Mouse (Mus musculus) heart, embryonic 12.5 days (tissue): ENCODE measurements around the gene Arrdc2. TPM values are rescaled to one million over a fixed set of nuclear protein-coding genes. Genes with fewer than 3 reads are reported as not detected.
"Not testable (repeated sequence)": the region's sequence is repeated elsewhere in the genome, so short reads cannot be mapped to it uniquely, and the experiment has no call there.

Source experiments
- ATAC-seq: fragments of 200-750 bp; cut with Nextera tagmentation; 2 replicates; pipeline ENCODE4 v1.8.0; 2017; ENCODE audit warnings: moderate TSS enrichment, moderate library complexity; ENCODE audit not compliant: insufficient number of reproducible peaks, low FRiP score
- H3K27ac ChIP-seq: fragments of 300-500 bp; sonication (generic); 2 replicates; pipeline ENCODE4 v1.5.1; 2016; ENCODE audit warnings: mild to moderate bottlenecking, moderate library complexity; ENCODE audit not compliant: poor library complexity, severe bottlenecking
- H3K27me3 ChIP-seq: fragments of 300-500 bp; sonication (generic); replicated peaks from 2 replicates; pipeline ENCODE4 v1.6.1; 2016; ENCODE audit warnings: mild to moderate bottlenecking, moderate library complexity
- H3K36me3 ChIP-seq: fragments of 300-500 bp; sonication (generic); 2 replicates; pipeline ENCODE4 v1.6.1; 2016; ENCODE audit warnings: mild to moderate bottlenecking, moderate library complexity
- H3K4me1 ChIP-seq: fragments of 300-500 bp; sonication (generic); replicated peaks from 2 replicates; pipeline ENCODE4 v1.6.1; 2016; ENCODE audit warnings: mild to moderate bottlenecking
- H3K4me2 ChIP-seq: fragments of 300-500 bp; sonication (generic); 2 replicates; pipeline ENCODE4 v1.6.1; 2016; ENCODE audit warnings: mild to moderate bottlenecking, moderate library complexity
- H3K4me3 ChIP-seq: fragments of 300-500 bp; sonication (generic); 2 replicates; pipeline ENCODE4 v1.5.1; 2016; ENCODE audit warnings: mild to moderate bottlenecking
- H3K9ac ChIP-seq: fragments of 300-500 bp; sonication (generic); 2 replicates; pipeline ENCODE4 v1.6.1; 2016; ENCODE audit warnings: mild to moderate bottlenecking, moderate library complexity
- H3K9me3 ChIP-seq: fragments of 300-500 bp; sonication (generic); replicated peaks from 2 replicates; pipeline ENCODE4 v1.6.1; 2016; ENCODE audit warnings: mild to moderate bottlenecking, moderate library complexity
- WGBS: fragments of 180-500 bp; shearing (Covaris S2); methylation state at CpG from one replicate; pipeline ENCODE4 v1.1.7; 2016; 5-methylcytosine and 5-hydroxymethylcytosine counted together
- polyA plus RNA-seq: library from polyadenylated mRNA; unstranded; fragments of >200 nt; fragmentation: Nextera tagmentation; extraction: Ambion mirVana; gene quantifications from 2 replicates; pipeline ENCODE4 v1.2.1, GENCODE M21; 2016

Arrdc2 gene
- polyA plus RNA-seq, 1 experiment from 2014 or later, result 2.5 TPM

DNA sequence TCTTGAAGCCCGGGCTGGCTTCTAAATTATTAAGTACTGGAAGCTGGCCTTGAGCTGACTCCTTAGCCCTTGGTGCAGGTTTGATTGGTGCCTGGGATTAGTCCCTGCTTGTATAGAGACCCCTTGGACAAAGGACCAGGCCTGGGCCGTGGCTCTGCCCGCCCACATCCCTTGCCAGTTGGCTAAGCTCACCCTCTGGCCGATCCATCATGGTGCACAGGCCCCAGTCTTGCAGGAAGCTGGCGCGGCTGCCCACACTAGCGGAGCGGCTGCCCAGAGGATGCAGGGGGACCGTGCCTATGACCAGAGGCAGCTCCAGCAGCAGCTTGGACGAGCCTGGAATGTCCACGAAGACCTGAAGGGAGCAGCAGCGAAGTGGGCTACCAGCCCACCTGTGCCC, 2.9 kb downstream of the Arrdc2 start:
- no peak for ATAC-seq
- H3K4me1 ChIP-seq, result peaks cover 12% of the 10 kb centered on the region
- no peak overlapping the region for H3K27ac ChIP-seq
- no peak overlapping the region for H3K4me2 ChIP-seq
- no peaks in the 10 kb centered on the region for H3K9me3 ChIP-seq
- 90% methylated on average over 12 of the region's 12 CpGs for WGBS
- H3K36me3 ChIP-seq, result 0 out of 2 replicates have a peak, but pooled peaks cover 6% of the 10 kb centered on the region
- H3K4me3 ChIP-seq, result no peak overlapping the region
- H3K27me3 ChIP-seq, result peaks cover 3% of the 10 kb centered on the region; the same call in 1 of the 2 replicates
- H3K9ac ChIP-seq, result no peak overlapping the region

DNA sequence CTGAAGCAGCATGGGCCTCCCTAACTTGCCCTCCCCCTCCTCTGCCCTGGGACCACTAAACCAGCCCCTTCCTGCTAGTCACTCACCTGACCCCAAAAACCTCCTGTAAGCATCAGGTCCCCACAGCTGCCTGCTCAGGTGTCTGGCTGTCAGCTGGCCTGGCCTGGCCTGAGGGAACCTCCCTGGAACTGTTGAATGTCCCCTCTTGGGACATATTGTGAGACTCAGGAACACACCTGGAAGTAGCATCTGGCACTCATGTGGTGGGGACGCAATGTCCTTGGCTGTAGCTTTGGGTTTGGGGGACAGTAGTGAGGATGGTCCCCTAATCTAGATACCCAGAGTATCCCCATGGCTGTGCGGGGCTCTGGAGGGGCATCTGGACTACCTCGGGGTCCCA, 5.4 kb downstream of the Arrdc2 start:
- Histone ChIP-seq H3K27ac (no peak overlapping the region), H3K9ac (no peak overlapping the region), H3K4me2 (no peak overlapping the region), H3K9me3 (no peaks in the 10 kb centered on the region), H3K27me3 (peaks cover 3% of the 10 kb centered on the region; the same call in 1 of the 2 replicates), H3K36me3 (0 out of 2 replicates have a peak, but pooled peaks cover 6% of the 10 kb centered on the region), H3K4me1 (peaks cover 5% of the 10 kb centered on the region), H3K4me3 (no peak overlapping the region)
- WGBS, result 89% methylated on average over 3 of the region's 3 CpGs
- ATAC-seq, result no peak

DNA sequence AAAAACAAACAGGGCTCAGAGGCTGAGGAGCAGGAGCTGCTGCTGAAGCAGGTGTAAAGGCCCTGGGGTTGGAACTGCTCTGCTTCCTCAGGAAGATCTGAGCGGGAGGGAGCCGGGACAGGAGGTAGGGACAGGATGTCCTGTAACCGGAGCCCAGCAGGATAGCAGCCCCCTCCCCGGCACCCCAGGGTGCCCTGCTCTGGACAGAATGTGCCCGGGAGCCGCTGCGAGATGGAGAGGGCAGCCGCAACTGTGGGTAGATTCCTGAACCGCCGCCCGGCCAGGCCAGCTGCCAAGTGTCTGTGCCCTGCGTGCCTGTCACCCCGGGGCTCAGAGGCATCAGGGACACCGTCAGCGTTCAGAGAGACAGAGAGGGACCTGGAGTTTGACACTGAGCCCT, 6.0 kb downstream of the Arrdc2 start:
- Histone ChIP-seq H3K4me2 (no peak overlapping the region), H3K9me3 (no peaks in the 10 kb centered on the region), H3K4me3 (no peak overlapping the region), H3K27me3 (peaks cover 3% of the 10 kb centered on the region; the same call in 1 of the 2 replicates), H3K9ac (no peak overlapping the region), H3K36me3 (0 out of 2 replicates have a peak, but pooled peaks cover 6% of the 10 kb centered on the region), H3K27ac (no peak overlapping the region), H3K4me1 (peaks cover 2% of the 10 kb centered on the region)
- no peak; the same call in 1 of the 2 replicates for ATAC-seq
- 33% methylated on average over 15 of the region's 15 CpGs for WGBS

DNA sequence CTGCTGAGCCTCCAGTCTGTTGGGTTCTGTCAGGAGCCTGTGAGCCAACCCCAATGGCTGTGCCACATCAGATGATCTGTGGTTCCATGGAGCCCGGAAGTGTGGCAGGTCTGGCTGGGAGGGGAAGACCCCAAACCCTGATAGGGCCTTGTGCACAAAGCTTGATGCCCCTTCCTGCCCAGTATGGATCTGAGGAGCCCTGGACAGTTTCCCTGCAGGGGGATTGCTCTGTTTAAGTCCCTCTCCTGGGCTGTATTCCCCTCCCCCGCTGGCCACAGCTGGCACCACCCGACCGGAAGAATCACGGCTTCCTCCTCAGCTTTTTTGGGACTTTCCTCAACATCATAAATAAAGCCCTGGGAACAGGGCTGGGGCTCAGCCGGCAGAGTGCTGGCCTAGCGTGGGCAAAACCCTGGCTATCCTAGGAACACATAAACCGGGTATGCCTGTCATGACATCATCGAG, 6.5 kb downstream of the Arrdc2 start:
- no peak overlapping the region for H3K4me3 ChIP-seq
- ATAC-seq, result no peak
- H3K9ac ChIP-seq, result no peak overlapping the region
- WGBS, result 53% methylated on average over 9 of the region's 9 CpGs
- 0 out of 2 replicates have a peak, but pooled peaks cover 6% of the 10 kb centered on the region for H3K36me3 ChIP-seq
- no peaks in the 10 kb centered on the region; the same call in 1 of the 2 replicates for H3K4me1 ChIP-seq
- H3K27ac ChIP-seq, result no peak overlapping the region
- peaks cover 3% of the 10 kb centered on the region; the same call in 1 of the 2 replicates for H3K27me3 ChIP-seq
- H3K4me2 ChIP-seq, result no peak overlapping the region
- H3K9me3 ChIP-seq, result no peaks in the 10 kb centered on the region

DNA sequence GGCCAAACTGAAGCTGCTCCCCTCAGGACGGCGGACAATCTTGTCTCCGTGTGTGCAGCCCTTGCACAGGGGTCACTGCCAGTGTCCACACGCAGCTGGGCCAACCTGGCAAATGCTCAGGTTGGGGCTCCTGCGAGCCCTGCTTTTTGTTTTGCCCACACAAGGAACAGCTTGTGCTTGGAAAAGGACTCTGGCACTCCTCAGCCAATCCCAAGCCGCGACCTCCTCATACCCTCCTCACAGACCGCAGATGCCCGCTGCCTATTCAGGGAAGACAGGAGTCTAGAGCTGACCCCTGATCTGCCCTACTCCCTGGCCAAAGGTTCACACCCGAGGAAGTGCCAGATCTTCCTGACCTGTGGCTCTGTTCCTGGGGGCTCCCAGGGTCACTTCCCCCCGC, 7.1 kb downstream of the Arrdc2 start:
- H3K9me3 ChIP-seq, result no peaks in the 10 kb centered on the region
- H3K9ac ChIP-seq, result no peak overlapping the region
- H3K36me3 ChIP-seq, result 0 out of 2 replicates have a peak, but pooled peaks cover 6% of the 10 kb centered on the region
- no peak overlapping the region for H3K27ac ChIP-seq
- H3K27me3 ChIP-seq, result peaks cover 3% of the 10 kb centered on the region; the same call in 1 of the 2 replicates
- H3K4me3 ChIP-seq, result no peak overlapping the region
- no peak for ATAC-seq
- WGBS, result 71% methylated on average over 11 of the region's 11 CpGs
- H3K4me1 ChIP-seq, result no peaks in the 10 kb centered on the region; the same call in 1 of the 2 replicates
- no peak overlapping the region for H3K4me2 ChIP-seq

DNA sequence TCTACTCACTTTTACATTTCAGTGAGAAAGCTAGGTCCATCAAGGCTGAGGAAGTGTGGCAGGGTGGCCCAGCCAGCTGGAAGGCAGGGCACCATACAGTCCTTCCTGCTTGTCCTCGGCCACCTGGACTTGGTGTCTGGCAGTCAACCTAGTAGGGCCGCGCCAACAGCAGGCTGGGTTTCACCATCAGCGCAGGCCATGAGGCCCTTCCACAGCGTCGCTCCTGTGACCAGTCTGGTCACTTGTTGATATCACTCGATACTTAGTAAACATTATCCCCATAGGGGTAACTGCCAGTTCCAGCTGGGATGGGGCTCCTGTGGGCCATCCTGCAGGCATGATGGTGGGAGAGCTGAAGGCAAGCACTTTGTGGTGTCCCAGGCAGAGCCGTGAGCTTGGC, 8.0 kb downstream of the Arrdc2 start:
- H3K4me2 ChIP-seq, result no peak overlapping the region
- no peak overlapping the region for H3K4me3 ChIP-seq
- ATAC-seq, result no peak
- H3K27me3 ChIP-seq, result peaks cover 3% of the 10 kb centered on the region; the same call in 1 of the 2 replicates
- 0 out of 2 replicates have a peak, but pooled peaks cover 2% of the 10 kb centered on the region for H3K9me3 ChIP-seq
- H3K27ac ChIP-seq, result no peak overlapping the region
- H3K4me1 ChIP-seq, result no peaks in the 10 kb centered on the region; the same call in 1 of the 2 replicates
- WGBS, result 90% methylated on average over 8 of the region's 8 CpGs
- no peak overlapping the region for H3K9ac ChIP-seq
- H3K36me3 ChIP-seq, result 0 out of 2 replicates have a peak, but pooled peaks cover 6% of the 10 kb centered on the region

DNA sequence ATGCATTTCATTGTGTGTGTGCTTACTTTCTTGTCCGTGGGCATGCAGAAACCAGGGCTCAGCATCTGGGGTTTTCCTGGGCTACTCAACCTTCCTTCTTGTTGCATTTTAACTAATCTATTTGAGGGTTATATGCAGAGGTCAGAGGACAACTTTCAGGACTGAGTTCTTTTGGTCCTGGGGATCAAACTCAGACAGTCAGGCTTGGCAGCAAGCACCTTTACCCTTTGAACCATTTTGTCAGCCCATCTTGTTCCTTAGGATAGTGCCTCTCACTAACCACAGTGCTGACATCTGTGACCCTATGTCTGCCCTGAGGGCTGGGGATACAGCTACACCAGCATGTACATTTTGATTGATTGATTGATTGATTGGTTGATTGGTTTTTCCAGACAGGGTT, 11.7 kb downstream of the Arrdc2 start:
- no peak overlapping the region for H3K27ac ChIP-seq
- 76% methylated on average over 1 of the region's 1 CpGs for WGBS

DNA sequence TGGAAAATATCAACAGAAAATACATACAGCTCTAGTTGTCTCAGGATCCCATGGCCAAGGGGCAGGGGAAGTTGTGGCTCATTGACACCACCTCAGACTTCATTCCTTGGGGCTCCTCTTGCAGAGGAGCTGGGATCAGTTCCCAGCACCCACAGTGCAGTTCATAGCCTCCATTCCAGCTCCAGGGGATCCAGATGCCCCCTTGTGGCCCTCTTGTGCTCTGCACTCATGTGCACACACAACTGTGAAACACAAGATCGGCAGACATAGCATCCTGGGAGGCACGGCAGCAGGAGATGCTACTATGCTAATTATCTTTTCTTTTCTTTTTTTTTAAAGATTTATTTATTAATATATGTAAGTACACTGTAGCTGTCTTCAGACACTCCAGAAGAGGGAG, 12.5 kb downstream of the Arrdc2 start:
- Histone ChIP-seq H3K27ac (no peak overlapping the region), H3K4me2 (no peak overlapping the region), H3K4me1 (no peaks in the 10 kb centered on the region), H3K4me3 (no peak overlapping the region), H3K36me3 (no peaks in the 10 kb centered on the region), H3K9ac (no peak overlapping the region), H3K9me3 (peaks cover 5% of the 10 kb centered on the region; the same call in 1 of the 2 replicates), H3K27me3 (peaks cover 21% of the 10 kb centered on the region)
- WGBS, result 87% methylated on average over 2 of the region's 2 CpGs
- no peak for ATAC-seq

More for the DNA sequence above, 11.7 kb downstream of the Arrdc2 start:
- ATAC-seq, result no peak
- Histone ChIP-seq H3K4me1 (no peaks in the 10 kb centered on the region; the same call in 1 of the 2 replicates), H3K4me3 (no peak overlapping the region), H3K4me2 (no peak overlapping the region), H3K9me3 (peaks cover 5% of the 10 kb centered on the region; the same call in 1 of the 2 replicates), H3K27me3 (peaks cover 19% of the 10 kb centered on the region), H3K36me3 (no peaks in the 10 kb centered on the region), H3K9ac (no peak overlapping the region)

DNA sequence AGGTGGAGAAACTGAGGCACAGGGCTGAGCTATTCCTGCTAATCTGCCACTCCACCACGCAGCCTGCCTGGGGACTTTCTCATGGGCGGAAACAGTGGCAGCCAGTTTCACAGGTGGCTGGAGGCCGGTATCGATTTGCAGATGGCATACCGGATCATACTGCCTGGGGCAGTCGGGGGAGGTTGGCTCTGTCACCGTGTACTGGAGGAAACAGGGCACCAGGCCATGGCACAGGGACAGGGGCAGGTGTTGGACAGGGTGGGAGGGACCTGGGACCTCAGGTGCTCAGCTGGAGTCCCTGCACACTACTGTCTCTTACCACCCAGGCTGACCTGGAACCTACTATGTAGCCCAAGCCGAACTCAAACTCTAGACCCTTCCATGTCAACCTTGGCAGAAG, 13.7 kb downstream of the Arrdc2 start:
- no peak overlapping the region for H3K4me3 ChIP-seq
- no peak for ATAC-seq
- H3K27me3 ChIP-seq, result peaks cover 24% of the 10 kb centered on the region
- 77% methylated on average over 8 of the region's 8 CpGs for WGBS
- peaks cover 5% of the 10 kb centered on the region; the same call in 1 of the 2 replicates for H3K9me3 ChIP-seq
- H3K27ac ChIP-seq, result no peak overlapping the region
- no peak overlapping the region for H3K4me2 ChIP-seq
- no peaks in the 10 kb centered on the region for H3K4me1 ChIP-seq
- H3K9ac ChIP-seq, result no peak overlapping the region
- H3K36me3 ChIP-seq, result no peaks in the 10 kb centered on the region

DNA sequence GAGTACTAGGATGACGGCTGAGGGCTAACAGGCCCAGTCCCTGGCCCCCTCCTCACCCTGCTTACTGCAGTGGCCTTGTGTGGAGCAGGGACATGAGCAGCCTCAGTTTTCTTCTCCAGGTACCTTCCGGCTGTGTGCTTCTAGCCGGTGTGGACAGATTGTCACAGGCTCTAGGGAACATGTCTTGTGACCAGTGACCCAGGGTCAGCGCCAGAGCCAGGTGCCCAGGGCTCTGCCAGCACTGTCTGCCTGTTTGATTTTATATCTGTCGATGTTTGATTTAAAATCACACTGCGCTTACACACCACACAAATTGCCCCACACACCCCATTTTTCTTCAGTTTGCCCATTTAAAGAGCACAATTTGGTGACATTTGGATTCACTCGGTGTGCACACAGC, 15.7 kb downstream of the Arrdc2 start:
- no peak for ATAC-seq
- Histone ChIP-seq H3K36me3 (no peaks in the 10 kb centered on the region), H3K27me3 (peaks cover 44% of the 10 kb centered on the region), H3K9ac (no peak overlapping the region), H3K9me3 (peaks cover 17% of the 10 kb centered on the region), H3K4me2 (no peak overlapping the region), H3K4me3 (no peak overlapping the region), H3K27ac (no peak overlapping the region), H3K4me1 (no peaks in the 10 kb centered on the region; the same call in 1 of the 2 replicates)
- 77% methylated on average over 7 of the region's 7 CpGs for WGBS

DNA sequence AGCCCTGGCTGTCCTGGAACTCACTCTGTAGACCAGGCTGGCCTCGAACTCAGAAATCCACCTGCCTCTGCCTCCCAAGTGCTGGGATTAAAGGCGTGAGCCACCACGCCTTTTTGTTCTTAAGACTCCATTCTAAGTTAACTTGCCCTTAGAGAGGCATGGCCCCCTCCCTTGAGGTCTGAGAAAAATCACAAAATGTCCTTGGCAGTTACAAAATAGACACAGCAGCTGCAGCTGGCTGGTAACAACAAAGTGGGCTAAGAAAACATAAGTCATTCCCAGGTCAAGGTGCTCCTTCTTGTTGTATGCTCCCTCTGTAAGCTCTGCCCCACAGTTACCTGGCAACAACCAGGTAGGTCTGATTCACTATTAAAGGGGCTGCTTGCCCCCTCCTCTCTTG, 16.9 kb downstream of the Arrdc2 start:
- H3K36me3 ChIP-seq, H3K4me3 ChIP-seq, H3K4me1 ChIP-seq, H3K27ac ChIP-seq, ATAC-seq, H3K9ac ChIP-seq, H3K4me2 ChIP-seq: not testable (repeated sequence)
- H3K9me3 ChIP-seq, result peaks cover 23% of the 10 kb centered on the region
- peaks cover 48% of the 10 kb centered on the region for H3K27me3 ChIP-seq
- 85% methylated on average over 3 of the region's 3 CpGs for WGBS

DNA sequence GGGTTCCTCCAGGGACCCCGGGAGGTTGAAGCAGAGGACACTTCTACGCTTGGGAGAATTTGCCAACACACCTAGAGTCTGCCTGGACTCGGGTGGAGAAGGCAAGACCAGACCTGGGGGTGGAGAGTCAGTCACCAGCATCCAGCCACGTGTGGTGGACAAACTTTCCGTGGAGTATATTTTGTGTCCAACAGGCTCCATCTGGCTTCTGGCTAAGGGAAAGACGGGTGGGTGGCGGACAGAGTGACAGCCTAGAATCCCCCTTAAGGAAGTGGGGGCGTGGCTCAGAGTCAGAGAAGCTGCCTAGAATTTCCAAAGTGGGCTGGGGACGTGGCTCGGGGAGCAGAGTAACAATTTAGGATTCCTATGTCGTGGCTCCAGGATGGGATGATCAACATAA, 17.5 kb downstream of the Arrdc2 start:
- no peaks in the 10 kb centered on the region for H3K36me3 ChIP-seq
- peaks cover 22% of the 10 kb centered on the region for H3K9me3 ChIP-seq
- H3K4me1 ChIP-seq, result peaks cover 2% of the 10 kb centered on the region
- H3K27ac ChIP-seq, result no peak overlapping the region
- no peak overlapping the region for H3K9ac ChIP-seq
- H3K4me3 ChIP-seq, result no peak overlapping the region
- 39% methylated on average over 11 of the region's 11 CpGs for WGBS
- peaks cover 52% of the 10 kb centered on the region for H3K27me3 ChIP-seq
- no peak overlapping the region for H3K4me2 ChIP-seq
- no peak for ATAC-seq
